Mouse (Mus musculus): Measurements from ENCODE around the gene Lta. TPM values are rescaled to one million over a fixed set of nuclear protein-coding genes. Genes with fewer than 3 reads are reported as not detected.
A peak's percentile ranks its signal among the peaks of the same experiment; 100 is the strongest.
"Not testable (repeated sequence)": the region's sequence is repeated elsewhere in the genome, so short reads cannot be mapped to it uniquely, and the experiment has no call there.

Lta gene
- total RNA-seq, 2 experiments from 2014 or later: 0.23 to 0.60 TPM

DNA sequence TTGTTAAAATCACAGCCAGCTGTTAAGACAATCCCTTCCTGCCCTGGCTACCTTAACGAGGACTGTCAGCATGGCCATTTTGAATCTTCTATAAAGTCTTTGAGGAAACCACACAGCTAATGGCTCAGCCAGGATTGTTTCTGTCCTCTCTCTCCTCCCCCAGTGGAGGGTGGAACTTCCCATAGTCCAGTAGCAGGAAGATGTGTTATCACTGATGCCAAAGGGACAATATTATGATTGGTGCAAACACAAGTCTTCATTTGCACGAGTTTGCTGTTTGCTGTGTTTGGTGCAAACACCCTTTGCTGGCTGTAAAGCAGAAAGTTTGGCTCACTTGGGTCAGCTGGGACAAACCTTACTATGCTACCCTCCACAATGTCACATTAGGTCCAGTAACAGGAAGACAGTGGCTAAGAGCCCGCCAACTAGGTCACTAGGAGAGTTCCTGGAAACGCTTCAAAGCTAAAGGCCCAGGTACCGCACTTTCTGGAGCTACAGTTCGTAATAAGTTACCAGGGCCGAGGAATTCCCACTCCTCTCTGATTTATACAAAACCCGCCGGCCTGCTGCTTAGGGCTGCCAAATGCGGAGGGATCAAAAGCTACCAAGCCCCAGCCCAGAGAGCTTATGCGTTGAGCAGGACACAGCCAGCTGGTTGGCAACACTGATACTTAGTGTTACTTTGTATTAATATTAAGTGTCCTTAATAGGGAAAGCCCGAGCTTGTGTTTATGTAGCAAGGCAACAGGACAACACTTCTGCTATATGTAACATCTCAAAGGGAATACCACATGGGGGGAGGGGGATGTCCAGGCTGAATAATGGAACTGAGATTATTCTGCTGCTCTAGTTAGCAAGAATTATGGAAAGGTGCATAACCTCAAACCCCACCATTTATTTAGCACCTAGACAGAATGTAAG is 35.5 kb upstream of the Lta start:
- no peak for DNase-seq (ENCODE audit: low spot score in 2 of 2)

DNA sequence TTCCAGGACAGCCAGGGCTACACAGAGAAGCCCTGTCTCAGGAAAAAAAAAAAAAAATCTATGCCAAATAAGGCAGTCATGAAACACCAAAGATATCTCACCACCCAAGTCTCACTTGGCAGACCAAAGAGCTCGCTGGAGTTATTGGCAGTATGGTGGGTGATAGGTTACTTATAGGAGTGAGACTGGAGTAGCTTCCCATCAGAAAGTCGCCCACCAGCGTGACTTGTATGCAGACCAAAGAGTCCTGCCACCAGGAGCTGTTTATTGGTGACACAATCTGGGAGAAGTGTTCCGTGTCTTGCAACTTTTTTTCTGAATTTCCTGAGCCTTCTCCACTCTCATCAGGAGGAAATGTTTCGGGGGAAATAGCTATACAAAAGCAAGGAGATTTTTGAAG is 34.5 kb upstream of the Lta start:
- DNase-seq (ENCODE audit: low spot score in 2 of 2): no peak

DNA sequence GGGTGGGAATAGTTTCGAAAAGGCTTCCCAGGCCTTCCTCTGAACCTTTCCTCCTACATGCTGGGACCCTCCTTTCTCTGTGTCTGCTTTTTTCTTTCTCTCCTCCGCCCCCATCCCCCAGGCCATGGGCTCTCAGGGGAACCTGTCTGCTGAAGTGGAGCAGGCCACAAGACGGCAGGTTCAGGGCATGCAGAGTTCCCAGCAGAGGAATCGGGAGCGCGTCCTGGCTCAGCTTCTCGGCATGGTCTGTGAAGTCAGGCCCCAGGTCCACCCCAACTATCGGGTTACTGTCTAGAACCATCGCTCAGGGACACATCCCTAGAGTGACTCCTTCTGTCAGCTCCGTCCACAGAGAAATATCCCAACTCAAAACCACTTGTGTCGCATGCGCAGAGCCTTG is 32.4 kb upstream of the Lta start:
- DNase-seq (ENCODE audit: low spot score in 2 of 2): no peak

DNA sequence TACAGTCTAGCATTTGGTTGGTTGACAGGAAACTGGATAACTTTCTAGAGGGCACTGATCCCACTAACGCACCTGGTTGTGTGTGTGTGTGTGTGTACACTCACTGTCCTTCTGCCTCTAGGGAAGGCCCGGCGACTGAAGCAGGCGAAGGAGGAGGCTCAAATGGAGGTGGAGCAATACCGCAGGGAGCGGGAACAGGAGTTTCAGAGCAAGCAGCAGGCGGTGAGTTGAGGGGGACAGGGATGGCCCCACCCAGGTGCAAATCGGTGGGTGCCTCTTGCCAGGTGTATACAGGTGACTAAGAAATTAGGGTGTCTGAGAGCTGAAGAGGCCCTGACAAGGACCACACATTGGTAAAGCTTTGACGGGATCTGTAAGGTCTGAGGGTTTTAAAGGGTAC is 31.8 kb upstream of the Lta start:
- peak in 1 of 2 experiments; percentile 44 for DNase-seq (ENCODE audit: low spot score in 2 of 2)

DNA sequence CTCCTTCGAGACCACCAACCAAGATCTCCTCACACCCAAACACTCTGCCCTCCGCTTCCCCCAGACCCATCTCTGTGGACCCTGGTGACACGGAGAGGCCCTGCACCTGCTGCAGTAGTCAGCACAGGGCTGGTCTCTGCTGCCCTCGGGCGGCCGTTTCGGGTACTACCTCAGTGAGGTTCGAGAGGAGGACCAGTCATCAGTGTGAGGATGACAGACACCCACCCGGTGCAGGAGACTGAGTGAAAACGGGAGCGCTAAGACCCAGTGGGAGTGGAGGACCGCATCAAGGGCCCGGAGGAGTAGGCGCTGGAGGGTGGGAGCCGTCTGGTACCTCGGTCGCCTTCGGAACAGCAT is 31.2 kb upstream of the Lta start:
- peak; percentile 100 for DNase-seq (ENCODE audit: low spot score in 2 of 2)

DNA sequence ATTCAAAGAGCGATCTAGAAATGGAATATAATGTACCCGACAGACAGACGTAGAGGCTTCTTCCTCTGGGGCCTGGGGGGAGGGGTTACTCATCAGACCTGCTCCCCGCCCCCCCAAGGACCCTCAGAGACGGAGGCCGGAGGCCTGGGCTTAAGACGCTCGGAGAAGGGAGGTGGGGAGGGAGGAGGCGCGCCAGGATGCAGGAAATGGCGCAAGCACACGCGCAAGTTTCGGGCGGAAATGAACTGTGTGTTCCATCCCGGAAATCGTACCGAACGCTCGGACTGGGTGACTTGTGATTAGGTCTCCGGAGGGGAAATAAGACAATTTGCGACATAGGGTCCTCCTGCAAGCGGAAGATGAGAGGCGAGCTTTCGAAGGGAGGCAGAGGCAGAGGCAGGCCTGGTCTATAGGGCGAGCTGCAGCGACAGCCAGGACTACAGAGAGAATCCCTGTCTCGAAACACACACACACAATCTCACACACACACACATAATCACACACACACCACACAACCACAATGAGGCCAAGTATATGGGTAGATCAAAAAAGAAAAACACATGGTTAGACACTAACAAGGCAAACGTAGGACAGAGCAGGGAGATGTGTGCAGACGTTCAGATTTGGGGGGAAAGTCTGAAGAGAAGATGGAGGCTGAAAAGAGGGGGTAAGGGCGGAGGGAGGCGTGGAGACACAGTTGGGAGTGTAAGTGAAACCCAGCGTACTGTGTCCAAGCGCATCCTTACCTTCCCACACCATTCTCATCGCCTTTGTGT is 30.7 kb upstream of the Lta start, which contains the start of gene Nfkbil1:
Gene Nfkbil1, minus strand, starts transcription at position 179 of the 776 bp plus-strand sequence.
- peak; percentile 90 to 92 for DNase-seq (ENCODE audit: low spot score in 2 of 2)

DNA sequence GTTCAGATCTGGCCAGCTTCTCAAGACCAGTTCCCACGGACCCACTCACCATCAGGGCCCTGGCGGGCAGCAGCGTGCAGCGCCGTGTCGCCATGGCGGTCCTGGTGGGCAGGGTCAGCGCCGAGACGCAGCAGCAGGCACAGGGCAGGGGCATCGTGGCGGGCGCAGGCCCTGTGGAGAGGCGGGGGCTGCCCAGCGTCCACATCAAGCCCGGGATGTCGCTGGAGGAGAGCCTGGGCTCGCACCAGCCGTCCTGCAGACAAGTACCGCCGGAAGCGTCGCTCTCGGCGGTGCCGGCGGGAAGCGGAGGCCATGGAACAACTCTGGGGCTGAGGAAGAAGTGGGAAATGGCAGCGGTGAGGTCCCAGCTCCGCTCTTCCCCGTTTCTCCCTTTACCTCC is 29.8 kb upstream of the Lta start:
- DNase-seq (ENCODE audit: low spot score in 2 of 2): no peak

DNA sequence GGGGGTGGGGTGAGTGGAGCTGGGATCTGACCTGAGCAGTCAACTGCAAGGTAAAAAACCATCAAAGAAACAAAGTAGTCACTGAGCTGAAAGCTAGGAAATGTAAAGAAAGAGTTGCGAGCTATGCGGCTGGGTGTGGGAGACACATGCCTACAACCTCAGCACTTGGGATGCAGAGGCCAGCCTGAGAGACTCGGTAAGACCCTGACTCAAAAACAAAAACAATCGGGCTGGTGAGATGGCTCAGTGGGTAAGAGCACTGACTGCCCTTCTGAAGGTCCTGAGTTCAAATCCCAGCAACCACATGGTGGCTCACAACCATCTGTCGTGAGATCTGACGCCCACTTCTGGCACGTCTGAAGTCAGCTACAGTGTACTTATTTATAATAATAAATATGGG is 28.9 kb upstream of the Lta start:
- DNase-seq (ENCODE audit: low spot score in 2 of 2): not testable (repeated sequence)

DNA sequence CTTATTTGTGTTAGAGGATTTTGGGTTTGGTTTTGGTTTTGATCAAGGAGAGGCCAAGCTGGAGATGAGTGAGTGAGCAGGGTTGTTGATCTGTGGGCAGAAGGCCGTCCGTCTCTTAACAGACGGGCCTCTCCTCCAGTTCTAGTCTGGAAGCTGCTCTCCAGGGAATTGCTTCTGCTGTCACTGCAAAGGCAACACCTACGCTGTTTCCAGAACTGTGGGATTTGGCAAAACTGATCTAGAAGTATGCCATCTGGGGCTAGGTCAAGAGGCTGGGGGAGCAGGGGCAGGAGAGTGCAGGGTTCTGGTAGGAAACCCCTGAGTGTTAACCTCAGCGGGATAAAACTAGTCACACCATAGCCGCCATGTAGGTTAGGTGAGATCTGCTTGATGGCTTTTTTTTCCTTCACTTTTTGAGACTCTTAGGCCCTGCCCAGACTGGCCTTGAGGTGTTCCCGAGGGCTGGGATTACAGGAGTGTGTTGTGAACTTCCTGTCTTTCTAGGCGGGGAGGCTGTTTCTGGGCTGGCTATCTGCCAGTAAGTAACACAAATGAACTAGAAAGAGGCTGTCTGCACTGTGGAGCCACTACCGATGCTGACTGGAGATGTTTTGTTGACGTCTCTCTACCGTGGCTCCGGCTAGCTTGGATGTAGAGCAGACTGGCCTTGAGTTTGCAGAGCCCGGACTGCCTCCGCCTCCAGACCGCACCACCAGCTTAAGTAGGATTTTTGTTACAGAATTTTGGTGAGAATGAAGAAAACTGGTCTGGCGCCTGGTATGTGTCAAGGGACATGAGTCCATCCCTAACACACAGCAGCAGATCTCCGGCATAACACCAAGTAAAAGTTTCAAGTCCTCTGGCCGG is 28.2 kb upstream of the Lta start, which contains the start of gene Atp6v1g2:
Gene Atp6v1g2, plus strand, starts transcription at position 547 of the 867 bp plus-strand sequence.
- DNase-seq (ENCODE audit: low spot score in 2 of 2): no peak

DNA sequence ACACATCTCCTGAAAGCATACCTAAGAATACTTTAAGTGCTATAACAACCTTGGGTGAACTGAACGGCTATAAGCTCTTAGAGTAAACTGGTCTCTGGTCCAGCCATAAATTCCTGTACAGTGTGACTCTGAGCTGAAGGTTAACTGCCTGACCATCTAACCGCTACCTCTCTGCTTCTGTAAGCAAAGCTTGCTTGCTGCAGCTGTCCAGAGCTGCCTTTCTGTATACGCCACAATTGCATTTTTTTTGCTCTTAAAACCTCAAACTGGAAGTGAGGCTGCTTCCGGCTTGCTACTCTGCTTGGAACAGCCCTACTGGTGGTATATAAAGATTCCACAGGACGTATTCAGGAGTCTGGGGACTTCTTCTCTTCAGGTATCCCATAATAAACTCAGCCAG is 27.5 kb upstream of the Lta start:
- no peak for DNase-seq (ENCODE audit: low spot score in 2 of 2)

DNA sequence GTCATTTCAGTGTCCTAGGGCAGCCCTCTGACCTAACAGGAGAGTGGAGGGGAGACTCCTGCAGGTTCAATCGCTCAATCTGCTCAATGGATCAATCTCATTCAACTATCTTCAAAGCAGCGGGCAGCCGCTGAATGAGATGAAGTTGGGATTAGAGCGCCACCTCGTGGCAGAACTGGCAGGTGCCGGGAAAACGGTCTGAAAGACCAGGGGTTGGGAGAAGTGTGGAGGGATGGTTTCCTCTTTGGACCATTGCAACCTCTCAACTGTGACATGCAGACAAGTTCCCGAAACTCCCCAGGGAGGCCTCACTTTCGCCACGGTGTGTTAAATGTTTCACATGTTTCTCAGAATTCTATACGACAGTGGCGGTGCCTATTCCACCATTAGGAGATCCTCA is 26.9 kb upstream of the Lta start:
- peak; percentile 84 to 90 for DNase-seq (ENCODE audit: low spot score in 2 of 2)

DNA sequence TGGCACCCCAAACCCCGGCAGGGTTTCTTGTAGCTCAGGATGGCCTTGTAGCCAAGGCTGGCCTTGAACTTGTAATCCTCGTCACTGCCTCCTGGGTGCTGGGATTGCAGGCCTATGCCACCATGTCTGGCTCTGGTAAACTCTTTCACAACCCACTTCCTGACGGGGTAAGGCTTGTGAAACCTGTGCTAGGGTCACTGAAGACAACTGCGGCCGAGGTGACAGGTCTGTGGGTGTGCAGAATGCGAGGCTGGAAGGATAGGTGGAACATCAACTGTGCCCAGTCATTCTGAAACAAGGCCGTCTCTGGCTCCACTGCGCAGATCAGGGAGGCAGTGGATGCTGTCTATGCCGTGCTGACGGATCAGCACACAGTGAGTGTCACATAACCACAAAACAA is 25.9 kb upstream of the Lta start:
- DNase-seq (ENCODE audit: low spot score in 2 of 2): no peak

DNA sequence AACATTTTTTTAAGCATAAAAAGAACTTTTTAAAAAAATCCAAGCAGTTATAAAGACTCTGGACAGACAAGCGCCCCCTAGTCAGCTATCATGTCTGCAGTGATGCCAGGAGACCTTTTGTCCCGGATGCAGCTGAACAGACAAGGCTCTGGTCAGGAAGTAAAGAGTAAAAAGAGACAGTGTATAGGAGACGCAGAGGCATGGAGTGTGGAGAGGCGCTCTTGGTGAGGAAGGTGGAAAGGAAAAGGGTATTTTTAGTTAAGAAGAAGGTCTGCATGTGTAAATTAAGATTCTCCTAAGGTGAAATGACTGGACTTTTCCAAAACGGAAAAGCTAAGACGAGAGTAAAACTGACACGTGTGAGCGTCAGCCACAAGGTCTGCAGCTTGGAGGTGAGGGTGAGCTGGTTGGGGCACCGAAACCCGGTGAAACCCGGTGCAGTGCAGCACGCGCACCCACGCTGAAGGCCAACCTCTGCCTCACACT is 21.5 kb upstream of the Lta start:
- no peak for DNase-seq (ENCODE audit: low spot score in 2 of 2)

DNA sequence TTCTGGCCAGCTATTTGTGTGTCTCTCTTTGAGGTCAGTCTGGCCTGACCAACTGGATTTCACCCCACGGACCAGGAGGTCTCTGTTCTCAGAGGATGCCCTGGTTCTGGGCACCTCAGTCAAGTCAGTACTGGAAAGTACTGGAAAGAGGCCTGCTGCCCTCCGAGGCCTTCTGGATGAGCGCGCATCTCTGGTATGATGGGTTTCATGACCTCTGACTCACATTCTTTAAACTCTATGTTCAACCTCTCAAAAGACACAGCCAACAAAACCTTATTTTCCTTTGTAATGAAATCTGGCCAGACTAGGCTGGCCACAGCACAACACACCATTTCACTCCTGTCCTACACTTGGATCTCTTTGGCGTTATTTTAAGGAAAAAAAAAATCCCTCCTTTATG is 20.3 kb upstream of the Lta start:
- no peak for DNase-seq (ENCODE audit: low spot score in 2 of 2)

DNA sequence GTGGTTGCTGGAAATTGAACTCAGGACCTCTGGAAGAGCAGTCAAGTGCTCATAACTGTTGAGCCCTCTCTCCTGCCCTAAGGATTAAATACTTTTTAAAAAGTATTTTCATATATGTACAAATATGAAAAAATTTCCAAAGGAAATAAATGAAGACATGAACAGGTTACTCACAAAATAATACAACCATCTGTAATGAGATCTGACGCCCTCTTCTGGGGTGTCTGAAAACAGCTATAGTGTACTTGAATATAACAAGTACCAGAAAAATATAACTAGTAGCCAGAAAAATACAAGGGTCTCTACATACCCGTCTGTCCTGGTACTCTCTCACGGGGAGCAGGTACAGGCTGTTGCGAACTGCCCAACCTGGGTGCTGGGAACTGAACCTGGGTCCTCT is 19.5 kb upstream of the Lta start:
- no peak for DNase-seq (ENCODE audit: low spot score in 2 of 2)

DNA sequence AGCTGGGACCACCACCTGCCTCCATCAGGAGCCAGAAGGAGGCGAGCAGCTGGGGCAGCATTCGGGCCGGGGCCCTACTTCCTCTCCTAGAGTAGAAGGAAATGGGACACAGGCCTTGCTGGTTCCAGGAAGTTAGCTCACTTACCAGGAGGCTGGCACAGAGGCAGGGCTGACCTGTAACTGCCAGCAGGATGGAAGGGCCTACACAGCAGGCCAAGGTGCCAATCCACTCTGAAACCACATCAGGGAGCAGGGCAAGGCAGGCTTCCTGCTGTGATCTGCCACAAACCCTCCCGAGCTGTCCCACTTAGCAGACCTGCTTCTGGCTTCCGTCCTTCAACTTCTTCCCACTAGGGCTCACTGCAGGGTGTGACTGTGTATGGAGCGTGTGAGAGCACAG is 17.1 kb upstream of the Lta start:
- DNase-seq (ENCODE audit: low spot score in 2 of 2): no peak

DNA sequence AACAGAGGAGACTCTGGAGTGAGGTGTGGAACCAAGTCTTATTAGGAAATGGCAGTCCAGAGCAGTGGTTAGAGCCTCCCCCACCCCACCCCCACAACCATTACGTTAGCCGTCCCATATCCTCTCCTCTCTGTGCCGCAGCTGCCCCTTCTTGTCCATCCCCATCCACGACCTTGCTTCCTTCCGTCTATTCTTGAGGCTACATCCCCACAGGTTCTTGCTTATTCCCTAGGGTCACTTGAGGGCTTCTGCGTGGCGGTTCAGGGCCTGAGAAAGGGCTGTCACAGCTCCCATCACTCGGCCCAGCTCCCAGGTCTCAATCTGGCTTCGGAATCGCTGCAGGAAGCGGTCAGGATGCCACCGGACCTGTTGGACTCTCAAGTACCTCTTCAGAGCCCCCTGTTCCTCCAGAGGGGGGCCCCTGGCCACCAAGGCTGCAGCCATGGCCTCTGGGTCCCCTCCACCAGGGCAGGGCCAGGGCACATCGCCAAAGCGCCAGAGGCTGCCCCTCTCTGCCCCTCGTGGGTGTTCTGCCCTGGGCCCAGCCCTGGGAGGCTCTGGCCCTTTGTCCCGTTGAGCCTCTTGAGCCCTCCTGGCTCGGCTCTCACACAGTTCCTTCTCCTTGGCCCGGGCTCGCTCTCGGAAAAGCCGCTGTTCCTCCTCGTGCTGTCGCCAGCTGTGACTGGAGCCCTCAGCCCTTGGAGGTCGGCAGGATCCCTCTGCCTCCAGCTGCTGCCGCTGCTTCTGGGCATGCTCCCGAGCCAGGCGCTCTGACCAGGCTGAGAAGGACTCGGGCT is 15.2 kb upstream of the Lta start, which contains the start of gene Gm16181:
Gene Gm16181, plus strand, starts transcription at position 679 of the 797 bp plus-strand sequence.
- DNase-seq (ENCODE audit: low spot score in 2 of 2): no peak

DNA sequence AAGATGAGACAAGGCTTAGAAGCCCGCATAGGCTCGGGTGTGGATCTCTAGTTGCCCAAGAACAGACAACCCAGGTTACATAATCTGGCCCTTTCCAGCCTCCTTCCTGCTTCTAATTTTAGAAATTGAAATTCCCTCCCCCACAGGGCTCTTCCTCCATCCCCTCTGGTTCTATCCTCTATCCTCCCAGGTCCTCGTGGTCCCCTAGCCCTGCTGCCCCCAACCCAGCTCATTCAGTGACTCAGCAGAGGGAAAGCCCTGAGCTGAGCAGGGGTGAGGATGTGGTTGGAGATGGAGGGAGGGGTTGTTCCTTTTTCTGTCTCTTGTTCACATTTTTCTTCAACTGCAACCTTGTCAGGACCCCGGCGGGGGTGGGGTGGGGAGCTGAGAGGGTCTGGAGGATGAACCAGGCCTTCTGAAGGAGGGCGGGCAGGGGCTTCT is 14.5 kb upstream of the Lta start:
- no peak for DNase-seq (ENCODE audit: low spot score in 2 of 2)

DNA sequence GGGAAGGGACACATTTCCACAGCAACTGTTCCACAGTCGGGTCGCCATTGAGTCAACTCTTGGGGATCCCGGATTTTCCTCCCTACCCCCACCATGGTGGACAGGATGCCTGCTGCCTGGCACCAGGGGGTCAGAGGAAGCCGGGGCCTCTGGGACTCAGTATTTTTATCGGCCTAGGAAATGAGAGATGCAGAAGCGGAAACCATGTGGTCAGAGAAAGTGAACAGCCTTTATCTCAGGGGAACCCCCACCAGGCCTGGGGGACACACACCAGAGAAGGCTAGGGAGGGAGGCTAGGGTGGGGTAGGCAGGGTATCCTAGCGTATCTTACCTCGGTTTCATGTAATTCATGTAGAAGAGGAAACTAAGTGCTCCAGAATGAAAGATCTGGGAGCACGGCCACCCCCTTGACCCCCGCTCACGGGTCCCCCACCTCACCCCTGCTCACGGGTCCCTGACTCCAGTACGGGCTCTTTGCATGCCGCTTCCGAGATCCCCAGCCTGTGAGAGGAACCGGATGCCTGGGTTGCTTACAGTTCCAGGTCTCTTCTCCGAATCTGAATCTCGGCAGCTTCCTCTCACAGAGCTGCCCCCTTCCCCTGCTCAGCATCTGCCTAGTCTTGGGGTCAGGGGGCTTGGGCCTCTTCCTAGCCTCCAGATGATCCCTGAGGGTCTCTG is 13.5 kb upstream of the Lta start:
- DNase-seq (ENCODE audit: low spot score in 2 of 2): no peak

DNA sequence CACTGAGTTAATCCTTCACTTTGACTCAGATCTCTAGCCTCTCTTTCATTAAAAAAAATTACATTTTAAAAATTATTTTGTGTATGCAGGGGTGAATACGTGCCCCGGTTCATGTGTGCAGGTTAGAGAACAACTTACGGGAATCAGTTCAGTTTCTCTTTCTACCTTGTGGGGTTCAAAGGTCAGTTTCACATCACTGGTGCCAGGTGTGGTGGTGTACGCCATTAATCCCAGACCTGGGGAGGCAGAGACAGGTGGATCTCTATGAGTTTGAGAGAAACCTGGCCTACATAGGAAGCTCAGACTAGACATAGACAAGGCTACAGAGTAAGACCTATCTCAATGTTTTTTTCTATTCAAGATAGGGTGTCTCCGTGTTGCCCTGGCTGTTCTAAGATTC is 7.9 kb upstream of the Lta start:
- DNase-seq (ENCODE audit: low spot score in 2 of 2): no peak

Measured in left cerebral cortex, adult 18-20 months (tissue).